Mouse (Mus musculus) forebrain, embryonic 11.5 days (tissue): ENCODE measurements at regions not wholly inside any gene's neighbourhood (a gene's known extent, or its start where the extent isn't known, plus 50 kb on each side); places are given as distances from the start of the nearest gene placed in this dataset.

ENCODE experiments used
- ATAC-seq: fragments of 200-750 bp; cut with Nextera tagmentation; replicated peaks from 2 replicates; pipeline ENCODE4 v1.8.0; 2017; ENCODE audit warnings: moderate TSS enrichment; ENCODE audit not compliant: low FRiP score
- DNase-seq: peaks from one replicate; pipeline ENCODE4 v3.0.0-alpha.2; 2017; ENCODE audit warnings: low spot score
- H3K27ac ChIP-seq: fragments of 300-500 bp; sonication (generic); 2 replicates; pipeline ENCODE4 v1.5.1; 2014; ENCODE audit warnings: low read depth, low read length
- H3K27me3 ChIP-seq: fragments of 300-500 bp; sonication (generic); 2 replicates; pipeline ENCODE4 v1.6.1; 2014; ENCODE audit warnings: mild to moderate bottlenecking, low read length, mixed read lengths; ENCODE audit not compliant: control insufficient read depth, insufficient read depth
- H3K36me3 ChIP-seq: fragments of 300-500 bp; sonication (generic); 2 replicates; pipeline ENCODE4 v1.6.1; 2014; ENCODE audit warnings: mild to moderate bottlenecking, low read length, moderate library complexity, mixed read lengths; ENCODE audit not compliant: control insufficient read depth, insufficient read depth
- H3K4me1 ChIP-seq: fragments of 300-500 bp; sonication (generic); replicated peaks from 2 replicates; pipeline ENCODE4 v1.6.1; 2014; ENCODE audit warnings: low read length, mixed read lengths; ENCODE audit not compliant: control insufficient read depth, insufficient read depth
- H3K4me2 ChIP-seq: fragments of 300-500 bp; sonication (generic); 2 replicates; pipeline ENCODE4 v1.6.1; 2014; ENCODE audit warnings: low read depth, mild to moderate bottlenecking, low read length, moderate library complexity, mixed read lengths; ENCODE audit not compliant: severe bottlenecking
- H3K4me3 ChIP-seq: fragments of 300-500 bp; sonication (generic); 2 replicates; pipeline ENCODE4 v1.5.1; 2014; ENCODE audit warnings: low read depth, low read length
- H3K9ac ChIP-seq: fragments of 300-500 bp; sonication (generic); 2 replicates; pipeline ENCODE4 v1.6.1; 2014; ENCODE audit warnings: low read length
- H3K9me3 ChIP-seq: fragments of 300-500 bp; sonication (generic); 2 replicates; pipeline ENCODE4 v1.6.1; 2016; ENCODE audit warnings: low read length, mixed read lengths; ENCODE audit not compliant: control insufficient read depth
- WGBS: fragments of 180-500 bp; shearing (Covaris S2); extraction: QIAGEN DNeasy Blood & Tissue Kit; methylation state at CpG from one replicate; pipeline ENCODE4 v1.1.7; 2014; 5-methylcytosine and 5-hydroxymethylcytosine counted together

- Histone ChIP-seq H3K9ac (no peak overlapping the region), H3K36me3 (no peaks in the 10 kb centered on the region), H3K27me3 (no peaks in the 10 kb centered on the region), H3K4me2 (no peak overlapping the region), H3K4me1 (peaks cover 2% of the 10 kb centered on the region; the same call in 1 of the 2 replicates), H3K27ac (no peak overlapping the region), H3K9me3 (no peaks in the 10 kb centered on the region), H3K4me3 (no peak overlapping the region)
- WGBS, result 79% methylated on average over 10 of the region's 10 CpGs
- ATAC-seq, result no peak
- no peak for DNase-seq
Observed at GRCm38 (mm10) chr4:84135740-84136139, 539.3 kb downstream of the Bnc2 start.

- WGBS, result 66% methylated on average over 14 of the region's 14 CpGs
- Histone ChIP-seq H3K4me3 (no peak overlapping the region), H3K4me2 (no peak overlapping the region), H3K9ac (no peak overlapping the region), H3K4me1 (no peaks in the 10 kb centered on the region; the same call in 1 of the 2 replicates), H3K9me3 (no peaks in the 10 kb centered on the region), H3K27me3 (no peaks in the 10 kb centered on the region), H3K36me3 (no peaks in the 10 kb centered on the region), H3K27ac (no peak overlapping the region)
- DNase-seq, result no peak
- peak; percentile 55; the same call in 1 of the 2 replicates for ATAC-seq
Observed at GRCm38 (mm10) chr4:84137171-84137919, 537.7 kb downstream of the Bnc2 start.

DNA sequence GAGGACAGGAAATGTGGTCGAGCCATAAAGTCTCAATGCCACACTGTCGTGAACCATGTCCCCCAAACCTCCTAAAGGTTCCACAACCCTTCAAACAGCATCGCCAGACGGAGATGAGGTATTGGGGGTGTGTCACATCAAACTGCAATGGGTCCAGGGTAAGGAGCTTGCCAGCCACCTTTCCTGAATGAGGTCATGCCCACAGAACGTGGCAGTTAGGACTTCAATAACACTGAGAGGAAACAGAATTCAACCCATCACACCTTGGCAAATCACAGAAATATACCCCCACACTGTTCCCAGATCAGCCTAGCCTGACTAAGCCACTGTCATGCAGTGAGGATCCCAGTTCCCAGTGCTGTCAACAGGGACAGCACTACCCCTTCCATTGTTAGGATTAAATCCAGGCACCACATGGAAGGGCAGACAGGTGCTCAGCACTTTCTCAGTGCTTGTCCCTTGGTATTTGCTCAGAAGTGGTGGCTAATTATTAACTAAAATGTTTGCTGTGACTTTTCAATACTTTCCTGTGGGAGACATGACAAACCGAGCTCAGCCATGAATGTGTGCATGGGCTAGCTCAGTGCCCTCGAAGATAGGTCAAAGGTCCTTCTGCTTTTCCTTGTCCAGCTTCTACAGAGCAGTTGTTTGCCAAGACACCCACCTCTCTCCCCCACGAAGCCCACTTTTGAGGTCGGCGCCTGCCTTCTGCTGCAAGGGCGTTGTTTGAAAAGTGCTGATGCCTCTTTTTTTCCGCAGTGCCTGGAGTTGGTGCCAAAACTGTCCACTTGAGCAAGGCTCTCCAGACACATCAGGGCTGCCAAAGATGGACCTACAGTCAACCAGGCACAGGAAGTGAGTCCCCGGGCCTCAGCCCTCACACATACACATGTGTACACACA is 525.7 kb downstream of the Bnc2 start:
- 90% methylated on average over 13 of the region's 13 CpGs for WGBS
- DNase-seq (no peak), ATAC-seq (no peak)
- Histone ChIP-seq H3K36me3 (no peaks in the 10 kb centered on the region), H3K9ac (no peak overlapping the region), H3K27ac (no peak overlapping the region), H3K4me2 (no peak overlapping the region), H3K4me3 (no peak overlapping the region), H3K4me1 (no peaks in the 10 kb centered on the region), H3K9me3 (no peaks in the 10 kb centered on the region), H3K27me3 (no peaks in the 10 kb centered on the region)

DNA sequence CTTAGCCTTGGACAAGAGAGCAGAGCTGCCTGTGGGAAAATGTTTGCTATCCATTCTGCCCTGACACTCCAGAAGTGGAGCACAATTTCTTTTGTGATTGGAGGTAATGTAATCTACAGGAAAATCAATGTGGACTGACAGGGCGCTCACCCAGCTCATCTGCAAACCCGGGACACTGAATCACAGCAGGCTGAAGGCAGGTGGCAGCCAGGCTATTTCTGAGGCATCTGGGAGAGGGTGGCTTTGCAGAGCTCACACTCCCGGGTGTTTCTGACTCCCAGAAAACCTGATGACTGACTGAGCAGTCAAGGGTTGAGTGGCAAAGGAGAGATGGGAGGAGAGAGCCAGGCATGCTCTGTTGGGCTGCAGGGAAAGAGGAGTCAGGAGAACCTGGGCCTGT is 524.4 kb downstream of the Bnc2 start:
- H3K4me2 ChIP-seq, result no peak overlapping the region
- no peak for ATAC-seq
- no peaks in the 10 kb centered on the region for H3K27me3 ChIP-seq
- no peak overlapping the region for H3K27ac ChIP-seq
- no peaks in the 10 kb centered on the region for H3K4me1 ChIP-seq
- no peaks in the 10 kb centered on the region for H3K9me3 ChIP-seq
- DNase-seq, result no peak
- no peaks in the 10 kb centered on the region for H3K36me3 ChIP-seq
- no peak overlapping the region for H3K4me3 ChIP-seq
- 55% methylated on average over 3 of the region's 3 CpGs for WGBS
- no peak overlapping the region for H3K9ac ChIP-seq

GRCm38 (mm10) chr4:84151247-84151646 is 523.8 kb downstream of the Bnc2 start:
- H3K27ac ChIP-seq, result no peak overlapping the region
- H3K9me3 ChIP-seq, result no peaks in the 10 kb centered on the region
- DNase-seq, result no peak
- ATAC-seq, result no peak
- no peaks in the 10 kb centered on the region for H3K4me1 ChIP-seq
- no peaks in the 10 kb centered on the region for H3K36me3 ChIP-seq
- WGBS, result 87% methylated on average over 9 of the region's 9 CpGs
- H3K4me2 ChIP-seq, result no peak overlapping the region
- no peak overlapping the region for H3K9ac ChIP-seq
- H3K27me3 ChIP-seq, result no peaks in the 10 kb centered on the region
- H3K4me3 ChIP-seq, result no peak overlapping the region

- no peak for DNase-seq
- no peak overlapping the region for H3K4me3 ChIP-seq
Observed at GRCm38 (mm10) chr4:84151971-84152450, 523.1 kb downstream of the Bnc2 start.

DNA sequence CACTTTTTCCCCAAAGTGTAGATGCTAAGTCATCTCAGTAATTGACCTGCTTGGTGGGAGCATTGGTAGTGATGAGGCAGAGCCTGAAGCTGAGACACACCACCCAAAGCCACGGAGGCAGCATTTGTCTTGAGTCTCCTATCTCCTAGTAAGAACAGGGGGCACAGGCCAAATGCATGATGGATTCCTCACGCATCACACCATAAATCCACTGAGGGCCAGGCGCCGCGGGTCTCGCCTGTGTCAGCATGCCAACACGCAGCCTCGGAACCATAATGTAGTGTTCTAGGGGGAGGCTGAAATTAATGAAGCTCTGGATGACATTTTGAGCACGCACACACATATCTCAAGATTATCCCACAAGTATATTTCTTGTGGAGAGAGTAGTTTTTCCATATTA is 521.5 kb downstream of the Bnc2 start:
- Histone ChIP-seq H3K27ac (no peak overlapping the region), H3K4me1 (no peaks in the 10 kb centered on the region), H3K27me3 (no peaks in the 10 kb centered on the region), H3K9me3 (no peaks in the 10 kb centered on the region), H3K9ac (no peak overlapping the region), H3K4me2 (no peak overlapping the region), H3K4me3 (no peak overlapping the region), H3K36me3 (no peaks in the 10 kb centered on the region)
- 94% methylated on average over 9 of the region's 9 CpGs for WGBS
- no peak for DNase-seq
- ATAC-seq, result no peak

More at GRCm38 (mm10) chr4:84151971-84152450, 523.1 kb downstream of the Bnc2 start:
- WGBS, result 71% methylated on average over 6 of the region's 6 CpGs
- no peak for ATAC-seq
- Histone ChIP-seq H3K9ac (no peak overlapping the region), H3K27ac (no peak overlapping the region), H3K9me3 (no peaks in the 10 kb centered on the region), H3K4me2 (no peak overlapping the region), H3K36me3 (no peaks in the 10 kb centered on the region), H3K27me3 (no peaks in the 10 kb centered on the region), H3K4me1 (no peaks in the 10 kb centered on the region)

DNA sequence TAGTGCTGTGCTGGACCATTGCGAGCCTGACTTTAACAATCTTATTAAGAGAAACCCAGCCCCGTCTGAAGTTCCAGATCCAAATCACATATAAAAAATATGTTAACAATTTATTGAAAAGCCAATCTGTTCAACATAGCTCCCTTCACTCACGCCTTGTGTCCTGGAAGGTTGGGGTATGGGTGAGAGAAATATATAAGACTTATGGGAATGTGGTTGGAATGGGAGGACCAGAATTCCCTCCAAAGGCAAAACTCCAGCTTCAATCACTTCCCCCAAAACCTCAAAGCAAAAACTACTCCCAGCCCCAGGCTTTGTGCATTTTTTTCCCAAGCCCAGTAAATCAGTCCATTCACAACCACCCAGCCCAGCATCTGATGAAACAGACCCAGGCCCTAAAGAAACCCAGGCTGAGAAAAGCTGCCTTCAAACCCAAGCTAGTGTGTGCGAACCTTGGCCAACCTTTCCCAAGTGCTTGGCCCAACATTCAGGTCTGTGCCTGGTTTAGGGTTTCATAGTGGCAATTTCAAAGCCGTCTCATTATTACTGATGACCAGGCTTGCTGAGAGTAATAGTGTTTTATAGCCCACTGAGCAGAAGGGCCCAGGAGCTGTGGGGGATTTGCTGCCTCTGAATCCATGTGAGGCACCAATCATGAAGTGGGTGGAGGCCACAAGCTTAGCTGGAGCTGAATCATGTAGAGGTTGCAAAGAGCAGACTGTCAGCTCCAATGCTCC is 517.0 kb downstream of the Bnc2 start:
- Histone ChIP-seq H3K36me3 (no peaks in the 10 kb centered on the region), H3K4me1 (no peaks in the 10 kb centered on the region), H3K4me3 (no peak overlapping the region), H3K27ac (no peak overlapping the region), H3K9ac (no peak overlapping the region), H3K9me3 (no peaks in the 10 kb centered on the region), H3K4me2 (no peak overlapping the region), H3K27me3 (no peaks in the 10 kb centered on the region)
- WGBS, result 83% methylated on average over 5 of the region's 5 CpGs
- ATAC-seq (no peak), DNase-seq (no peak)
